Mouse (Mus musculus): ENCODE data around the gene Cog8. TPM values are rescaled to one million over a fixed set of nuclear protein-coding genes. Genes with fewer than 3 reads are reported as not detected.
"Not testable (repeated sequence)": the region's sequence is repeated elsewhere in the genome, so short reads cannot be mapped to it uniquely, and the experiment has no call there.

Cog8 gene
- total and polyA plus RNA-seq, 3 experiments, result 24.2 to 39.3 (median 35.3) TPM

GRCm38 (mm10) chr8:107033609-107034008, 22.9 kb downstream of the Cog8 start:
- H3K4me3 ChIP-seq (replicated peaks in 1 of 3; ENCODE audit: low read depth in 2 of 3, low read length in 2 of 3, poor library complexity in 1 of 3); H3K27ac ChIP-seq (ENCODE audit: insufficient read depth, low read depth); H3K9me3 ChIP-seq (replicated peaks; ENCODE audit: low read length); H3K9ac ChIP-seq (ENCODE audit: insufficient read depth, low read depth); H3K4me2 ChIP-seq (ENCODE audit: insufficient read depth, low read depth, poor library complexity, severe bottlenecking); in situ Hi-C loops (cut with MboI; ENCODE audit: low pct_ligation_motif_present, low pct_unique_long_range_greater_than_20kb, low sequenced_read_pairs); DNase-seq (ENCODE audit: extremely low read depth); H3K27me3 ChIP-seq (replicated peaks); dilution Hi-C loops (cut with MboI; ENCODE audit: extremely low pct_ligation_motif_present, extremely low pct_unique_long_range_greater_than_20kb, low sequenced_read_pairs): not testable (repeated sequence)
- 0 out of 2 replicates have a peak, but pooled peaks have one; percentile 65 for TF ChIP-seq TBP (conservative IDR thresholded peaks at IDR 0.05; ENCODE audit: low read depth, low read length)
- H3K4me1 ChIP-seq (ENCODE audit: control insufficient read depth in 1 of 2, insufficient read depth in 2 of 2), result peaks cover 13 to 32% of the 10 kb centered on the region in 2 experiments
- peaks cover 16% of the 10 kb centered on the region; the same call in 1 of the 2 replicates for H3K79me2 ChIP-seq (replicated peaks; ENCODE audit: control insufficient read depth, extremely low read depth, insufficient read depth, poor library complexity, severe bottlenecking)
- peaks cover 9 to 23% of the 10 kb centered on the region in 2 experiments for H3K36me3 ChIP-seq (replicated peaks in 1 of 2; ENCODE audit: control insufficient read depth in 1 of 2, insufficient read depth in 1 of 2, low read length in 1 of 2)

- H3K4me3 ChIP-seq (replicated peaks in 1 of 3; ENCODE audit: low read depth in 2 of 3, low read length in 2 of 3, poor library complexity in 1 of 3), result peak overlapping the region; percentile 55 to 94 (median 92)
- H3K9me3 ChIP-seq (replicated peaks; ENCODE audit: low read length), result no peaks in the 10 kb centered on the region
- H3K36me3 ChIP-seq (replicated peaks in 1 of 2; ENCODE audit: control insufficient read depth in 1 of 2, insufficient read depth in 1 of 2, low read length in 1 of 2), result peaks cover 2 to 14% of the 10 kb centered on the region in 2 experiments
- in situ Hi-C loops (cut with MboI; ENCODE audit: low pct_ligation_motif_present, low pct_unique_long_range_greater_than_20kb, low sequenced_read_pairs) (no loop called here), dilution Hi-C loops (cut with MboI; ENCODE audit: extremely low pct_ligation_motif_present, extremely low pct_unique_long_range_greater_than_20kb, low sequenced_read_pairs) (no loop called here)
- peaks cover 2% of the 10 kb centered on the region for H3K27me3 ChIP-seq (replicated peaks)
- H3K4me1 ChIP-seq (ENCODE audit: control insufficient read depth in 1 of 2, insufficient read depth in 2 of 2), result peaks cover 13 to 32% of the 10 kb centered on the region in 2 experiments
- peaks cover 16% of the 10 kb centered on the region; the same call in 1 of the 2 replicates for H3K79me2 ChIP-seq (replicated peaks; ENCODE audit: control insufficient read depth, extremely low read depth, insufficient read depth, poor library complexity, severe bottlenecking)
- 0 out of 2 replicates have a peak overlapping the region, but pooled peaks have one; percentile 12 for H3K27ac ChIP-seq (ENCODE audit: insufficient read depth, low read depth)
- peak overlapping the region; percentile 86 for H3K9ac ChIP-seq (ENCODE audit: insufficient read depth, low read depth)
- no peak for DNase-seq (ENCODE audit: extremely low read depth)
- H3K4me2 ChIP-seq (ENCODE audit: insufficient read depth, low read depth, poor library complexity, severe bottlenecking), result peak overlapping the region; percentile 80
- TF ChIP-seq UBTF (IDR thresholded peaks at IDR 0.05; ENCODE audit: low read depth, low read length), result 0 out of 2 replicates have a peak, but pooled peaks have one; percentile 45
- TF ChIP-seq JUN (IDR thresholded peaks at IDR 0.05; ENCODE audit: insufficient read depth, low read depth, low read length), result no peak
- no peak for TF ChIP-seq SMC3 (IDR thresholded peaks at IDR 0.05; ENCODE audit: low read depth, low read length)
Observed at GRCm38 (mm10) chr8:107031577-107032090, 24.9 kb downstream of the Cog8 start.

GRCm38 (mm10) chr8:107030650-107031576, 25.6 kb downstream of the Cog8 start, which contains the start of gene Vps4a:
Gene Vps4a (plus strand): TSS chr8:107031222.
- H3K27ac ChIP-seq (ENCODE audit: insufficient read depth, low read depth), result 0 out of 2 replicates have a peak within 1 kb of the TSS, but pooled peaks have one; percentile 12
- no peaks in the 10 kb centered on the region for H3K9me3 ChIP-seq (replicated peaks; ENCODE audit: low read length)
- dilution Hi-C loops (cut with MboI; ENCODE audit: extremely low pct_ligation_motif_present, extremely low pct_unique_long_range_greater_than_20kb, low sequenced_read_pairs) (no loop called here), in situ Hi-C loops (cut with MboI; ENCODE audit: low pct_ligation_motif_present, low pct_unique_long_range_greater_than_20kb, low sequenced_read_pairs) (no loop called here)
- H3K4me2 ChIP-seq (ENCODE audit: insufficient read depth, low read depth, poor library complexity, severe bottlenecking), result peak within 1 kb of the TSS; percentile 80
- H3K79me2 ChIP-seq (replicated peaks; ENCODE audit: control insufficient read depth, extremely low read depth, insufficient read depth, poor library complexity, severe bottlenecking), result peaks cover 16% of the 10 kb centered on the region; the same call in 1 of the 2 replicates
- peaks cover 2% of the 10 kb centered on the region for H3K27me3 ChIP-seq (replicated peaks)
- peak within 1 kb of the TSS; percentile 86 for H3K9ac ChIP-seq (ENCODE audit: insufficient read depth, low read depth)
- H3K4me3 ChIP-seq (replicated peaks in 1 of 3; ENCODE audit: low read depth in 2 of 3, low read length in 2 of 3, poor library complexity in 1 of 3), result peak within 1 kb of the TSS; percentile 55 to 94 (median 92)
- peak; percentile 92 for DNase-seq (ENCODE audit: extremely low read depth)
- peaks cover 0 to 7% of the 10 kb centered on the region in 2 experiments for H3K36me3 ChIP-seq (replicated peaks in 1 of 2; ENCODE audit: control insufficient read depth in 1 of 2, insufficient read depth in 1 of 2, low read length in 1 of 2)
- peaks cover 13 to 34% of the 10 kb centered on the region in 2 experiments for H3K4me1 ChIP-seq (ENCODE audit: control insufficient read depth in 1 of 2, insufficient read depth in 2 of 2)
- TF ChIP-seq ELF1 (IDR thresholded peaks at IDR 0.05; ENCODE audit: low read depth, low read length) (peak; percentile 33; the same call in 1 of the 2 replicates), MXI1 (IDR thresholded peaks at IDR 0.05; ENCODE audit: low read depth, low read length) (peak; percentile 66; the same call in 1 of the 2 replicates), MEF2A (IDR thresholded peaks at IDR 0.05; ENCODE audit: borderline replicate concordance, low read depth, low read length) (peak; percentile 51; the same call in 1 of the 2 replicates), RAD21 (IDR thresholded peaks at IDR 0.05; ENCODE audit: low read depth, low read length) (no peak; the same call in 1 of the 2 replicates), POLR2A (IDR thresholded peaks at IDR 0.05; ENCODE audit: low read depth, low read length) (peak; percentile 82), USF1 (IDR thresholded peaks at IDR 0.05; ENCODE audit: low read depth, low read length) (no peak), NELFE (IDR thresholded peaks at IDR 0.05; ENCODE audit: low read depth, low read length) (peak; percentile 67), UBTF (IDR thresholded peaks at IDR 0.05; ENCODE audit: low read depth, low read length) (0 out of 2 replicates have a peak, but pooled peaks have one; percentile 90), SMC3 (IDR thresholded peaks at IDR 0.05; ENCODE audit: low read depth, low read length) (peak; percentile 48), ZMIZ1 (IDR thresholded peaks at IDR 0.05; ENCODE audit: low read depth, low read length) (peak; percentile 47; the same call in 1 of the 2 replicates), POLR2AphosphoS2 (IDR thresholded peaks at IDR 0.05; ENCODE audit: low read depth, low read length) (no peak), MAX (IDR thresholded peaks at IDR 0.05; ENCODE audit: low read length) (no peak; the same call in 1 of the 2 replicates), HCFC1 (IDR thresholded peaks at IDR 0.05; ENCODE audit: low read depth, low read length) (peak; percentile 79), GABPA (IDR thresholded peaks at IDR 0.05; ENCODE audit: insufficient replicate concordance, low read depth, low read length) (peak; percentile 7; the same call in 1 of the 2 replicates), KAT2A (IDR thresholded peaks at IDR 0.05; ENCODE audit: insufficient replicate concordance, low read length) (peak; percentile 56; the same call in 1 of the 2 replicates), CTCF (conservative IDR thresholded peaks at IDR 0.05 in 1 of 2, IDR thresholded peaks at IDR 0.05 in 1 of 2; ENCODE audit: low read depth in 2 of 2, low read length in 2 of 2) (peak in 1 of 2 experiments; percentile 81; a peak in 2 of 4 replicates), SIN3A (IDR thresholded peaks at IDR 0.05; ENCODE audit: low read length) (0 out of 2 replicates have a peak, but pooled peaks have one; percentile 58), TCF12 (IDR thresholded peaks at IDR 0.05; ENCODE audit: low read depth, low read length) (peak; percentile 79)

All from CH12.LX (cell line).